Mouse (Mus musculus) liver, embryonic 14.5 days (tissue): ENCODE measurements around the gene Pcyt1a.

Experiments used
- CTCF ChIP-seq: IDR thresholded peaks from 2 replicates; pipeline ENCODE4 v1.5.1; 2016; ENCODE audit warnings: antibody characterized with exemption, low read depth, control low read depth
- EP300 ChIP-seq: IDR thresholded peaks from 2 replicates; pipeline ENCODE4 v1.6.1; 2016; ENCODE audit warnings: antibody characterized with exemption, low read depth

GRCm38 (mm10) chr16:32445558-32445957 lies 14.8 kb downstream of the Pcyt1a start:
- TF ChIP-seq CTCF (no peak), EP300 (no peak)
